Comparison of ENCODE assay signal across 8 mouse cellular contexts in the genomic region with DNA sequence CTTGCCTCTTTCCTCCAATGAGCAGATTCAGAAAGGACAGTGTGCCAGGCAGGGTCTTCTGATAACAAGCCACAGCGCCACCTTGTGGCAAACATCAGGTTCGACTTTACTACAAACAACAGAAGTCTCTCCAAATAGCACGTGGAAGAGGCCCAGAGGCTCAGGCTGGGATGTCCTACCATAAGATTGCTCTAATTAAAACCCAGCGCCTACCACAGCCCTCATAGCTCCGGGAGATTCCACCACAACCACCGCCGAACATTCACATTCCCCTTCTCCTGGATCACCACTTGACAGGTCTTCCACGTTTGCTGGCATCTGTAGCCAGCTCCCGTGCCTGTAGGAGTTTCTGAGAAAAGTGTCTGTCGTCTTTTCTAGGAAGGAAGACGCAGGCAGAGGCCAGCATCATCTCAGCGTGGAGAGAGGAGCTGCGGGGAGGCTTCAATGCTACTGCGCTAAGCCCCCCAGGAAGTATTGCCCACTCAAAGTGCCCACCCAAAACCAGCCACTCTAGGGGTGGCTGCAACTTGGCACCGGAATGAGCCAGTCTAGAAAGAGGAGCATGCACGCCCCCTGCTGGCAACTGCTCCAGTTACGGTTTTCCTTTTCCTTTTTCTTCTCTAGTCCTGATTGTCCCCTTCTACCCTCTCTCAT. TPM values are rescaled to one million over a fixed set of nuclear protein-coding genes. Genes with fewer than 3 reads are reported as not detected.
DNase-seq lines count a peak whose midpoint lies in the region; ATAC-seq and TF ChIP-seq lines count a peak whose summit lies in the region.

No protein-coding gene starts in this region.

- peak overlapping the region; percentile 52 for H3K4me2 ChIP-seq in lung, embryonic 15.5 days

- no peaks in the 10 kb centered on the region for H3K36me3 ChIP-seq in ES-Bruce4 (ENCODE audit: control insufficient read depth, insufficient read depth, low read length, poor library complexity, severe bottlenecking)
- peaks cover 5% of the 10 kb centered on the region for H3K36me3 ChIP-seq in erythroblast, embryonic 14.5 days (ENCODE audit: control insufficient read depth)
- no peaks in the 10 kb centered on the region for H3K36me3 ChIP-seq in lung, embryonic 15.5 days

- DNase-seq in heart, postnatal 10 days = peak; percentile 68 to 83
- peak; percentile 72 to 85 for DNase-seq in kidney, postnatal 36 days
- DNase-seq in thymus, adult 18-20 months = peak; percentile 42 to 56

- no peaks in the 10 kb centered on the region for H3K9me3 ChIP-seq in ES-Bruce4 (replicated peaks; ENCODE audit: control insufficient read depth, insufficient read depth, low read length, poor library complexity, severe bottlenecking)
- H3K9me3 ChIP-seq in erythroblast, embryonic 14.5 days (ENCODE audit: control insufficient read depth, low read length) = no peaks in the 10 kb centered on the region
- H3K9me3 ChIP-seq in lung, embryonic 15.5 days = no peaks in the 10 kb centered on the region

- TF ChIP-seq CTCF in ES-Bruce4 (IDR thresholded peaks at IDR 0.05; ENCODE audit: low read depth, low read length) = no peak
- TF ChIP-seq CTCF in olfactory bulb, adult 2 months (IDR thresholded peaks at IDR 0.05; ENCODE audit: insufficient read depth, low read depth, low read length) = peak; percentile 39; the same call in 1 of the 2 replicates

- peak overlapping the region; percentile 36 for H3K4me3 ChIP-seq in ES-Bruce4 (ENCODE audit: low read depth, low read length)
- H3K4me3 ChIP-seq in brown adipose tissue, adult 24 weeks (ENCODE audit: insufficient read depth, low read depth, low read length) = peak overlapping the region; percentile 9; the same call in 1 of the 2 replicates
- peak overlapping the region; percentile 58 for H3K4me3 ChIP-seq in erythroblast, embryonic 14.5 days (replicated peaks)
- H3K4me3 ChIP-seq in lung, embryonic 15.5 days = peak overlapping the region; percentile 15; the same call in 1 of the 2 replicates
- no peak overlapping the region for H3K4me3 ChIP-seq in olfactory bulb, adult 2 months (ENCODE audit: insufficient read depth, low read depth, low read length)

- ATAC-seq in lung, embryonic 15.5 days (ENCODE audit: borderline replicate concordance, extremely low read depth, low FRiP score, low TSS enrichment) = no peak

- TF ChIP-seq EP300 in ES-Bruce4 (IDR thresholded peaks at IDR 0.05; ENCODE audit: insufficient read depth, low read depth, low read length) = no peak

- no peaks in the 10 kb centered on the region for H3K27me3 ChIP-seq in ES-Bruce4 (ENCODE audit: control insufficient read depth, insufficient read depth, low read length, poor library complexity, severe bottlenecking)
- H3K27me3 ChIP-seq in erythroblast, embryonic 14.5 days (ENCODE audit: control insufficient read depth) = no peaks in the 10 kb centered on the region
- no peaks in the 10 kb centered on the region for H3K27me3 ChIP-seq in lung, embryonic 15.5 days

- WGBS in lung, embryonic 15.5 days = 13% methylated on average over 17 of the region's 17 CpGs
- 6% methylated on average over 17 of the region's 17 CpGs for WGBS in olfactory bulb, adult 2 months

- H3K4me1 ChIP-seq in ES-Bruce4 (ENCODE audit: control insufficient read depth, insufficient read depth, low read length) = no peaks in the 10 kb centered on the region
- H3K4me1 ChIP-seq in brown adipose tissue, adult 24 weeks (ENCODE audit: control insufficient read depth, insufficient read depth, insufficient read length, low read length) = peaks cover 15% of the 10 kb centered on the region; the same call in 1 of the 2 replicates
- peaks cover 58% of the 10 kb centered on the region for H3K4me1 ChIP-seq in erythroblast, embryonic 14.5 days (ENCODE audit: control insufficient read depth)
- H3K4me1 ChIP-seq in lung, embryonic 15.5 days = peaks cover 24% of the 10 kb centered on the region
- peaks cover 7% of the 10 kb centered on the region for H3K4me1 ChIP-seq in olfactory bulb, adult 2 months (ENCODE audit: control insufficient read depth, insufficient read depth, low read length)

- intact Hi-C loops in heart, postnatal 10 days (cut with DNase I) = no loop called here

- no peak for TF ChIP-seq POLR2A in ES-Bruce4 (IDR thresholded peaks at IDR 0.05; ENCODE audit: insufficient read depth, low read length)
- TF ChIP-seq POLR2A in olfactory bulb, adult 2 months (IDR thresholded peaks at IDR 0.05; ENCODE audit: insufficient read depth, low read depth, low read length) = no peak

- H3K27ac ChIP-seq in ES-Bruce4 (ENCODE audit: insufficient read depth, low read length) = no peak overlapping the region
- no peak overlapping the region for H3K27ac ChIP-seq in brown adipose tissue, adult 24 weeks (replicated peaks; ENCODE audit: low read depth, low read length)
- H3K27ac ChIP-seq in lung, embryonic 15.5 days = peak overlapping the region; percentile 51
- H3K27ac ChIP-seq in olfactory bulb, adult 2 months (ENCODE audit: insufficient read depth, low read depth, low read length) = no peak overlapping the region

- peak overlapping the region; percentile 21 for H3K9ac ChIP-seq in ES-Bruce4 (ENCODE audit: low read depth, poor library complexity, severe bottlenecking)
- H3K9ac ChIP-seq in lung, embryonic 15.5 days = no peak overlapping the region

RNA-seq across cellular contexts. Expression of a gene that starts 4.8 kb away (rescaled TPM):
- polyA plus RNA-seq in ES-Bruce4 (2011; ENCODE audit: insufficient read depth, insufficient read length, low read depth, missing spikeins) = 12.8 and 19.4 TPM in 2 replicates
- 27.9 and 37.4 TPM in 2 replicates for polyA plus RNA-seq in brown adipose tissue, adult 24 weeks (2012; ENCODE audit: insufficient read depth, insufficient read length, missing spikeins)
- polyA plus RNA-seq in erythroblast, embryonic 14.5 days (2012) = 0.85 and 1.1 TPM in 2 replicates
- 10 to 100 TPM in 1 of 2 experiments, 1 to 10 TPM in 1; 8.8 to 10.3 TPM for total RNA-seq in heart, postnatal 10 days (2021)
- polyA plus RNA-seq in lung, embryonic 15.5 days (2015; fragmentation: Nextera tagmentation; extraction: Ambion mirVana) = 15.0 and 16.9 TPM in 2 replicates
- polyA plus RNA-seq in olfactory bulb, adult 2 months (2012; ENCODE audit: insufficient read depth, insufficient read length, low replicate concordance, missing spikeins) = not detected in 2 replicates

RNA-seq across cellular contexts. Expression of a gene that starts 28.5 kb away (rescaled TPM):
- polyA plus RNA-seq in ES-Bruce4 (2011; ENCODE audit: insufficient read depth, insufficient read length, low read depth, missing spikeins) = 358 and 367 TPM in 2 replicates
- 276 and 351 TPM in 2 replicates for polyA plus RNA-seq in brown adipose tissue, adult 24 weeks (2012; ENCODE audit: insufficient read depth, insufficient read length, missing spikeins)
- 11.8 and 15.6 TPM in 2 replicates for polyA plus RNA-seq in erythroblast, embryonic 14.5 days (2012)
- 100 to 1,000 TPM; 544 to 567 TPM for total RNA-seq in heart, postnatal 10 days (2021)
- 280 and 281 TPM in 2 replicates for polyA plus RNA-seq in lung, embryonic 15.5 days (2015; fragmentation: Nextera tagmentation; extraction: Ambion mirVana)
- not detected in 2 replicates for polyA plus RNA-seq in olfactory bulb, adult 2 months (2012; ENCODE audit: insufficient read depth, insufficient read length, low replicate concordance, missing spikeins)
